Mouse (Mus musculus) forebrain, embryonic 14.5 days (tissue): Measurements from ENCODE around the gene Cdk5. TPM values are rescaled to one million over a fixed set of nuclear protein-coding genes. Genes with fewer than 3 reads are reported as not detected.

Experiments
- ATAC-seq: fragments of 200-750 bp; cut with Nextera tagmentation; 2 replicates; pipeline ENCODE4 v1.8.0; 2017; ENCODE audit warnings: mild to moderate bottlenecking, moderate library complexity
- DNase-seq: peaks from one replicate; pipeline ENCODE4 v3.0.0-alpha.2; 2015; ENCODE audit warnings: low spot score
- H3K27ac ChIP-seq: fragments of 300-500 bp; sonication (generic); 2 replicates; pipeline ENCODE4 v1.5.1; 2014; ENCODE audit warnings: low read depth, mild to moderate bottlenecking, control low read depth, low read length, moderate library complexity
- H3K27me3 ChIP-seq: fragments of 300-500 bp; sonication (generic); replicated peaks from 2 replicates; pipeline ENCODE4 v1.6.1; 2014; ENCODE audit warnings: low read length, control low read depth, mixed read lengths; ENCODE audit not compliant: control insufficient read depth, insufficient read depth
- H3K36me3 ChIP-seq: fragments of 300-500 bp; sonication (generic); 2 replicates; pipeline ENCODE4 v1.6.1; 2014; ENCODE audit warnings: low read length, control low read depth; ENCODE audit not compliant: control insufficient read depth, insufficient read depth
- H3K4me1 ChIP-seq: fragments of 300-500 bp; sonication (generic); 2 replicates; pipeline ENCODE4 v1.6.1; 2014; ENCODE audit warnings: antibody characterized with exemption, low read length, control low read depth; ENCODE audit not compliant: control insufficient read depth, insufficient read depth
- H3K4me2 ChIP-seq: fragments of 300-500 bp; sonication (generic); 2 replicates; pipeline ENCODE4 v1.6.1; 2014; ENCODE audit warnings: mild to moderate bottlenecking, control low read depth, low read length
- H3K4me3 ChIP-seq: fragments of 300-500 bp; sonication (generic); 2 replicates; pipeline ENCODE4 v1.5.1; 2014; ENCODE audit warnings: low read depth, low read length, control low read depth
- H3K9ac ChIP-seq: fragments of 300-500 bp; sonication (generic); 2 replicates; pipeline ENCODE4 v1.6.1; 2014; ENCODE audit warnings: mild to moderate bottlenecking, low read length, control low read depth, moderate library complexity
- H3K9me3 ChIP-seq: fragments of 300-500 bp; sonication (generic); replicated peaks from 2 replicates; pipeline ENCODE4 v1.6.1; 2016; ENCODE audit warnings: low read length, control low read depth, mixed read lengths; ENCODE audit not compliant: control insufficient read depth
- WGBS: fragments of 180-500 bp; shearing (Covaris S2); extraction: QIAGEN DNeasy Blood & Tissue Kit; methylation state at CpG from one replicate; pipeline ENCODE4 v1.1.7; 2014; 5-methylcytosine and 5-hydroxymethylcytosine counted together
- polyA plus RNA-seq: library from polyadenylated mRNA; unstranded; fragments of >200 nt; fragmentation: Nextera tagmentation; extraction: Ambion mirVana; gene quantifications from 2 replicates; pipeline ENCODE4 v1.2.1, GENCODE M21; 2014

Cdk5 gene
- polyA plus RNA-seq, 1 experiment from 2014 or later = 113 TPM

DNA sequence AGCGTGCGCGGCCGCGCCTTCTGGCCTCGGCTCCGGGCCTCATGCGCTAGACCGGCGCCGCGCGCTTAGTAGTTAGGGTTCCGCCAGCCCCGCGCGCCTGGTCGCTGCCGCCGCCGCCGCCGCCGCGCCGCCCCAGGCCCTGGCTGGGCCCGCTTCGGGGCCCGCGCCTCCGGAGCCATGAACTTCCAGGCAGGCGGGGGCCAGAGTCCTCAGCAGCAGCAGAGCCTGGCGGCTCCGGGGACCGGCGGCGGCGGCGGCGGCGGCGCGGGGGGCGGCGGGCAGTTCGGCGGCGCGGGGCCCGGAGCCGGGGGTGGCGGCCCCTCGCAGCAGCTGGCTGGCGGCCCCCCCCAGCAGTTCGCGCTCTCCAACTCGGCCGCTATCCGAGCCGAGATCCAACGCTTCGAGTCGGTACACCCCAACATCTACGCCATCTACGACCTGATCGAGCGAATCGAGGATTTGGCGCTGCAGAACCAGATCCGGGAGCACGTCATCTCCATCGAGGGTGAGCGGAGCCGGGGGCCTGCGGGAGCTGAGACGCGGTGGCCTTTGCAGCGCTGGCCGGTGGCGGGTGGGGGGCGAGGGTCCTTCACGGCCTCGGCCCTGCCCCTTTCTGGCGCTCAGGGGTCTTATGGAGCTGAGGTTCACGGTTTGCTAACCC, 28.8 kb upstream of the Cdk5 start, which contains the start of gene Agap3:
TSS of gene Agap3 (plus strand) at position 148 of the 661 bp plus-strand sequence.
- H3K4me3 ChIP-seq = peak within 1 kb of the TSS; percentile 88
- peaks cover 4% of the 10 kb centered on the region; the same call in 1 of the 2 replicates for H3K36me3 ChIP-seq
- H3K27me3 ChIP-seq = no peaks in the 10 kb centered on the region
- ATAC-seq = peak; percentile 3
- no peaks in the 10 kb centered on the region for H3K9me3 ChIP-seq
- H3K27ac ChIP-seq = peak within 1 kb of the TSS; percentile 95
- peak within 1 kb of the TSS; percentile 99 for H3K4me2 ChIP-seq
- H3K4me1 ChIP-seq = peaks cover 45% of the 10 kb centered on the region
- DNase-seq = peak; percentile 56
- WGBS = under 1% methylated on average over 57 of the region's 85 CpGs
- peak within 1 kb of the TSS; percentile 94 for H3K9ac ChIP-seq

DNA sequence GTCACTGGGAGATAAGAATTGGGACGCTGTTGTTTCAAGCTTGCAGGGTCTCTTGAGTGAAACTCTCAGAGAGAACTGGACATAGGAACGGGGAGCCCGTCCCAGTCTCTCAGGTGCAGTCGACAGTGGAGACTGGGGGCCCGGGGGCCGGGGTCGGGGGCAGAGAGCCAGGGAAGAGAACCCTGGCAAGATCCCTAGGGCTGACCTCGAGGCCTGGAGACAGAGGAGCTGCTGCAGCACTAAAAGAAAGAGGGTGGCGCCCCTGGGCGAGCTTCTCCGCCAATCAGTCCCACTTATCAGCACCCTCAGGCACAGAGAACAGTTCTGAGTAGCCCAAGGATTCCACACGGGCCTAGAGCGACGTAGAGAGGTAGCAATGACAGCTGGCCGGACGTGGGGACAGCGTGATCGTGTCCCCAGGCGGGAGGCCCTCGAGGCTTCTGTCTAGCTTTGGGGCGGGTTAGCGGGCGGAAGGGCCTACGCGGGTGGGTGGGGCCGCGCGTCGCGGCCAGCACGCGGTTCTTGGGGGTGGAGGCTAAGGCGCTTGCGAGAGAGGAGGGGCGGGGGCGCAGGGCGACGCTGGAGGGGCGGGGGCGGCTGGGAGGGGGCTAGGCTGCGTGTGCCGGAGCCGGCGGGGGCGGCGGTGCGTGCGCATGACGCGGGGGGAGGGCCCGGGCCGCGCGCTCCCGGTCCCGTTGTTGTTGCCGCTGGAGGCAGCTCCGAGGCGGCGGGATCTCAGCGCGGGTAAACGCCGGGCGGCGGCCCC, 28.1 kb upstream of the Cdk5 start:
- Histone ChIP-seq H3K27me3 (no peaks in the 10 kb centered on the region), H3K4me3 (peak overlapping the region; percentile 88), H3K9ac (peak overlapping the region; percentile 94), H3K27ac (peak overlapping the region; percentile 95), H3K9me3 (no peaks in the 10 kb centered on the region), H3K4me2 (peak overlapping the region; percentile 99), H3K36me3 (peaks cover 4% of the 10 kb centered on the region; the same call in 1 of the 2 replicates), H3K4me1 (peaks cover 44% of the 10 kb centered on the region)
- ATAC-seq = peak; percentile 76
- 3% methylated on average over 39 of the region's 66 CpGs for WGBS
- DNase-seq = peak; percentile 94

DNA sequence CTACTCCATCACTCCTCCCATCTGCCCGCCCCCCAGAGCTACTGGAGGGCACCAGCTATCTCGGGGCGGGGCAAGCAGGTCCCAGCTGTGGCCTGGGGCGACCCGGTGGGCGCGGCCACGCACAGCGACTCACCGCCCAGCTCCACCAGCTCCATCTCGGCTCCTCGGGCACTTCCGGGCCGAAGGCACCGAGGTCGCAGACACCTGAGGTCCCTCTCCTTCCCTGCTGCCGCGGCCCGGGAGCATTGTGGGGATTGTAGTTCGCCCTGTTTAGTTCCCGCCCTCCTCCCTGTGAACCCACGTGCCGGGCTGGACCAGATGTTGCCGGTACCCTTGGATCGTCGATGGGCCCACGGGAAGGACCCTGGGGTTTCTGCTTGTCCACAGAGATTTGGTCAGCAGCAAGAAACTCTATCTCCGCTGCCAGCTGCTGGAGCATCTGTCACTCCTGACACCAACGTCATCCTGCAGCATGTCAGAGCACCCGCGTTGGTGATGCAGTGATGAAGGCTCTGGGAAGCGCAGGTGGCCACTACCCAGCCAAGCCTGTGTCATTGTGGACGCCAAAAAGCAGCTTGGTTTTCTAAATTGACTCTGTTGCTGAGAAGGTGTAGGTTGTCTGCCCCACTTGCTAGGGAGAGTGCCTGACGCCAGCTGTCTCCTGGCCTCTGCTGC, 24.4 kb upstream of the Cdk5 start, which contains the start of gene Tmub1:
TSS of gene Tmub1 (minus strand) at position 231 of the 675 bp plus-strand sequence.
- Histone ChIP-seq H3K9me3 (no peaks in the 10 kb centered on the region), H3K36me3 (peaks cover 8% of the 10 kb centered on the region; the same call in 1 of the 2 replicates), H3K4me2 (peak within 1 kb of the TSS; percentile 89), H3K4me1 (peaks cover 22% of the 10 kb centered on the region), H3K27me3 (no peaks in the 10 kb centered on the region), H3K4me3 (peak within 1 kb of the TSS; percentile 65), H3K27ac (peak within 1 kb of the TSS; percentile 52; the same call in 1 of the 2 replicates), H3K9ac (peak within 1 kb of the TSS; percentile 73)
- WGBS = 2% methylated on average over 34 of the region's 34 CpGs
- DNase-seq (peak; percentile 72), ATAC-seq (peak; percentile 45)

DNA sequence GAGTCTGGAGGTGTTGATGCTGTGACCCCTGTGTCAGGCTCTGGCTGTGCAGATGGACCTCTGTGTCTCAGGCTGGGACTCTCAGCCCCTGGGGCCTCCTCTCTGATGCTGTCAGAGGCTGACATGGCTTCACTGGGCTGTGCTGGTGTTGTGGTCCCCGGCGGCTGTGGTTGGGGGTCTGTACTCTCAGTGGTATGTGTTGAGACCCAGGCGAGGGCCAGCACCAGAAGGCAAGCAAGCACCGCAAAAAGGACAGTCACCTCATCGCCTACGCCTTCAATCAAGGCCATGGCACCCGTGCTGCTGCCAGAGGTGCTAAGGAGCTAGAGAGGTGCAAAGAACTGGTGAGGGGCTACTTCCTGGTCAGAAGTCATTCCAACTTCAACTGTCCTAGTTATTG, 23.3 kb upstream of the Cdk5 start:
- 94% methylated on average over 7 of the region's 7 CpGs for WGBS
- DNase-seq (no peak), ATAC-seq (no peak)
- Histone ChIP-seq H3K4me3 (no peak overlapping the region), H3K4me2 (no peak overlapping the region), H3K9ac (no peak overlapping the region), H3K27me3 (no peaks in the 10 kb centered on the region), H3K9me3 (no peaks in the 10 kb centered on the region), H3K36me3 (peaks cover 19% of the 10 kb centered on the region), H3K27ac (no peak overlapping the region), H3K4me1 (peaks cover 22% of the 10 kb centered on the region)

DNA sequence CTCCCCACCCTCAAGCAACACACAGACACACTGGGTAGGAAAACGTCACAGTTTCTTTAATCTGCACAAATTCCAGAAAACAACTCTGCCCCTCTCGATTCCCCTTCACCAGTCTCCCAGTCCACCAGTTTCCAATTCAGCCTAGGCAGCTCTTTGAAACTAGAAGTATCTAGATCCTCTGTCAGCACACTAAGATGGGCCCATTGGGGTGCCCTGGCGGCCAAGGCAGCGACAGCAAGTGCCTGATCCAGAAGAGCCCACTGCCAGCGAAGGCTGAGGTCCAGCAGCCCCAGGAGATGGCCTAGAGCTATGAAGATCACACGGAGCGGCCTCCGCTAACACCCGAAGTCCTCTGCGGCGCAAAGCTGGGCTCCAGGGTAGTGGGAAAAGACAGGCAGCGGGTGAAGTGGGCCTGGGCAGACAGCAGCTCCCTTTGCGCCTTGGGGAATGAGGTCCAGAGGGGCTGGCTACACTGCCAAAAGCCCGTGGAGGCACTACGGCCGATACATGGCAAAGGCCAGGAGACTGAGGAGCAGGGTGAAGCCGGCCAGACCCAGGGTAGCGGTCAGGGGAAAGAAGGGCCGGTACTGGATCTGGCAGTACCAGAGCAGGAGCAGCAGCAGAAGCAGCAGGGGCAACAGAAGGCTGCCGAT, 22.2 kb upstream of the Cdk5 start:
- peak overlapping the region; percentile 95; the same call in 1 of the 2 replicates for H3K9ac ChIP-seq
- H3K4me2 ChIP-seq = peak overlapping the region; percentile 97
- no peaks in the 10 kb centered on the region for H3K9me3 ChIP-seq
- ATAC-seq = no peak
- 64% methylated on average over 20 of the region's 20 CpGs for WGBS
- H3K36me3 ChIP-seq = peaks cover 27% of the 10 kb centered on the region
- peak overlapping the region; percentile 85 for H3K27ac ChIP-seq
- peak overlapping the region; percentile 96 for H3K4me3 ChIP-seq
- H3K4me1 ChIP-seq = peaks cover 18% of the 10 kb centered on the region
- DNase-seq = no peak
- H3K27me3 ChIP-seq = no peaks in the 10 kb centered on the region

DNA sequence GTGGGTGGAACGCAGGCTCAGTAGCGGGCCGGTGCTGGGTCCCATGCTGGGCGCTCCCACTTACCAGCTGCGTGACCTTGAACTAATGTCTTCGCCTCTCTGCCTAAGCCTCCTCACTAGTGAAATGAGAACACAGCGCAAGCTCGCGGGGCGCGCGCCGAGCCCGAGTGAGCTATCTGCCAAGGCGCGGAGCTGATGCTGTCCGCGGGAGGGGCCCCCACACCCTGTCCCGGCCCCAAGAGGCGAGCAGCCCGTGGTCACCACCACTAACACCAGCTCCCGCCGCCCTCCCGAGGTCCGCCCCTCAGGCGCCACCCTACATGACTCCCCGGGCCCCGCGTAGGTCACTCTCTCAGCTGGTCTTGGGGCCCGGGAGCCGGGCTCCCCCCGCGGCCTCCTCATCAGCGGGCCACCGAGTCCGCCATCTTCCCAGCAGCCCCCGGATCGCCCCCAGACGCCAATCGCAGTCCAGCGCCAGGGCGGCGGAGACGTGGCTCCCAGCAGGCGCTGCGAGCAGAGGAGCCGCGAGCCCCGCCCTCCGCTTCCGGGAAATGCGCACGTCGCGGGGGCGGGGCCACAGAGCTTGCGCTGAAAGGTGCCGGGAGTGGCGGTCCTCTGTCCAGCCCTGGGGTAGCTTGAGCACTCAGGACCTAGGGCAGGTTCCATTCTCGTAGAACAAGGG, 21.6 kb upstream of the Cdk5 start, which contains the start of gene Fastk:
TSS of gene Fastk (minus strand) at position 542 of the 682 bp plus-strand sequence.
- H3K4me2 ChIP-seq = peak within 1 kb of the TSS; percentile 97
- no peaks in the 10 kb centered on the region for H3K9me3 ChIP-seq
- H3K9ac ChIP-seq = peak within 1 kb of the TSS; percentile 95
- peaks cover 18% of the 10 kb centered on the region for H3K4me1 ChIP-seq
- ATAC-seq = peak; percentile 90
- peak within 1 kb of the TSS; percentile 85 for H3K27ac ChIP-seq
- DNase-seq = peak; percentile 97
- H3K27me3 ChIP-seq = no peaks in the 10 kb centered on the region
- WGBS = under 1% methylated on average over 59 of the region's 60 CpGs
- peaks cover 34% of the 10 kb centered on the region for H3K36me3 ChIP-seq
- H3K4me3 ChIP-seq = peak within 1 kb of the TSS; percentile 96

DNA sequence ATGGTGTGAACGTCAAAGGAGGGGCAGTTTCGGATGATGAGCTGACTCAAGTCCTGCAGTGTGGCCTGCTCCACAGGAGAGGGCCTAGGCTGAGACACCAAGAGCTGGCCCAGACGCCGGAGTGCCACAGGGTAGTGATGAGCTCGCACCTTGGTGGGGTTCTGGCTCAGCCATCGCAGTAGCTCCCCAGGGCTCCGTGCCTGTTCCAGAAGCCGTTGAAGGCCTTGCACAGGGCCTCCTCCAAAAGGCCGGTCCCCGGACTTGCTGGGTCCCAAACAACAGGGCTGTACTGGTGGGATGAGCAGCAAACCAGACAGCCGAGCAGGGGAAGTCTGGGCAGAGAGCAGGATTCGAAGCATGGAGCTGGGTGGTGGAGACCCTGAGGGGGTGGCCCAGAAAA, 20.6 kb upstream of the Cdk5 start:
- ATAC-seq (no peak), DNase-seq (no peak)
- Histone ChIP-seq H3K36me3 (peaks cover 44% of the 10 kb centered on the region), H3K9me3 (no peaks in the 10 kb centered on the region), H3K4me1 (peaks cover 18% of the 10 kb centered on the region), H3K4me2 (peak overlapping the region; percentile 97), H3K27me3 (no peaks in the 10 kb centered on the region), H3K27ac (no peak overlapping the region), H3K4me3 (peak overlapping the region; percentile 96), H3K9ac (peak overlapping the region; percentile 95; the same call in 1 of the 2 replicates)
- WGBS = 85% methylated on average over 12 of the region's 12 CpGs

DNA sequence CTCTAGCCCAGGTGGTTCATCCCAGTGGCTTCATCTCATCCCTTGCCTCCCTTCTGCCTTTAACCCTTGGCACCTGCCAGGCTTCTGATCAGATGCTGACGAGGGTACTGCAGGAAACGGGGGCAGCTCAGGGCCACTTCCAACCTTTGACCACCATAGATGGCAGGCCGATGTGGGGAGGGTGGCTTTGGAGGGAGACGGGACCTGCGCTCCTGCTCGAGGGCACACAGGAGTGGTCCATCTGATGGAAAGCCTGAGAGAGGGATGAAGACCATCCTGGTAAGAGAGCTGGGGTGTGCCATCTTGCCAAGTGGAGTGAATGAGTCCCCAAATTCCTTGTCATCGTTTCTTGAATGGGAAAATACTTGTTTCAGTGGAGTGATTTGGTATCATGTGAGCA, 19.9 kb upstream of the Cdk5 start:
- Histone ChIP-seq H3K27me3 (no peaks in the 10 kb centered on the region), H3K9ac (no peak overlapping the region), H3K27ac (no peak overlapping the region), H3K9me3 (no peaks in the 10 kb centered on the region), H3K4me3 (no peak overlapping the region), H3K4me2 (no peak overlapping the region), H3K36me3 (peaks cover 49% of the 10 kb centered on the region), H3K4me1 (peaks cover 18% of the 10 kb centered on the region)
- DNase-seq (no peak), ATAC-seq (no peak)
- 92% methylated on average over 7 of the region's 7 CpGs for WGBS
